Mouse (Mus musculus): ENCODE measurements around the gene Cdk19. TPM values are rescaled to one million over a fixed set of nuclear protein-coding genes. Genes with fewer than 3 reads are reported as not detected.
"Not testable (repeated sequence)": the region's sequence is repeated elsewhere in the genome, so short reads cannot be mapped to it uniquely, and the experiment has no call there.

Cdk19 gene
- total RNA-seq, 2 experiments from 2014 or later = 38.6 to 47.8 TPM

GRCm38 (mm10) chr10:40477426-40478075, 138.2 kb downstream of the Cdk19 start:
- ATAC-seq (replicated peaks; ENCODE audit: poor library complexity) = no peak

DNA sequence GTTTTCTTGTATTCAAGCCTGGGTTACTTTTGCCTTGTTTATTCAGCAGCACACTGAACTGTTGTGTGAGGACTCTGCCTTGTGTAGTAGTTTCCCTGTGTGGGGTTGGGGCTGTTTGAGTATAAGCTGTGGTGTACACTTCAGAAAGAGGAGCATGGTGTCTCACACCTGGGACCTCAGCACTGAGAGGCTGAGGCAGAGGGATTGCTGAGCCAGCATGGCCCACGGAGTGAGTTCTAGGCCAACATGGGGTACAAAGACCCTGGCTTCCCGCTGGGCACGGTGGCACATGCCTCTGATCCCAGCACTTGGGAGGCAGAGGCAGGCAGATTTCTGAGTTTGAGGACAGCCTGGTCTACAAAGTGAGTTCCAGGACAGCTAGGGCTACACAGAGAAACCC, 139.3 kb downstream of the Cdk19 start:
- no peak for ATAC-seq (replicated peaks; ENCODE audit: poor library complexity)

DNA sequence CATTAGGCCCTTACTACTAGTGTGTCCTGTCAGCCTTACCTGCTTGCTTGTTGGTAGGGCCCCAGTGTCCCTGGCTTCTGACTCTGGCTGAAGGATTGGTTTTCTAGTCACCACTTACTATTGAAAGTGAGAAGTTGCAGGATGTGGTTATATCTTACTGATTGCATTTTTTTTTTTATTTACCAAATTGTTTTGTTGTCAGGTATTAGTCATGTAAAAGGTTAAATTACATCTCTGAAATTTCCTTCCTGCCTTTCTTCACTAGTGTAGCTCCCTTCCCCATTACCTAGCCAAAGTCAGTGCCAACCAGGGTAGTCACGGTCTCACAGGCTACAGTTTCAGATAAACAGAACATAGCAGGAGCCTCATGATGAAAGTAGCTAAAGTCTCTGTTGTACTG, 139.9 kb downstream of the Cdk19 start:
- ATAC-seq (replicated peaks; ENCODE audit: poor library complexity) = no peak

DNA sequence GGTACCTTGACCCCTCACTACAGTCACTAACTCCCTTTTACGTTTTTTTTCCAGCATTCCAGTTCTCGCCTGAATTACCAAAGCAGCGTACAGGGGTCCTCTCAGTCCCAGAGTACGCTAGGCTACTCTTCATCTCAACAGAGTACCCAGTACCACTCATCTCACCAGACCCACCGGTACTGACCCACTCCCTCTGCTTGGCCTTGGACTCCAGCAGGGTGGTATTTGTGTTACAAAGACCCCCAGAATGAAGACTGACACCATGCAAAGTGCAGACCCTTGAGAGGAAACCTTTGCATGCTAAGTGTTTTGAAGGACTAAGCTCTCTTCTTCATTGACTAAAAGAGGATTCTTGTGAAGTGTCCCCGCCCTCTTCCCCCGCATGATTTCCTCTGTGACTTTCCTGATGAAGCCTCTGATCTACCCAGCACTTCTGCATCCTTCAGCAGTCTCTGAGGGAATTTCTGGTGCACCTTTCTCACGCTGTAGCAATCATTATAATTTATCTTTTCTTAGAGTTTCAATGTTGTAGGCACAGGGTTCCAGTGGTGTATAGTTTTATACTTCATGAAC, 140.3 kb downstream of the Cdk19 start:
- ATAC-seq (replicated peaks; ENCODE audit: poor library complexity) = no peak

GRCm38 (mm10) chr10:40481534-40481933, 142.2 kb downstream of the Cdk19 start:
- no peak for ATAC-seq (replicated peaks; ENCODE audit: poor library complexity)

GRCm38 (mm10) chr10:40482285-40482684, 142.9 kb downstream of the Cdk19 start:
- no peak for ATAC-seq (replicated peaks; ENCODE audit: poor library complexity)

DNA sequence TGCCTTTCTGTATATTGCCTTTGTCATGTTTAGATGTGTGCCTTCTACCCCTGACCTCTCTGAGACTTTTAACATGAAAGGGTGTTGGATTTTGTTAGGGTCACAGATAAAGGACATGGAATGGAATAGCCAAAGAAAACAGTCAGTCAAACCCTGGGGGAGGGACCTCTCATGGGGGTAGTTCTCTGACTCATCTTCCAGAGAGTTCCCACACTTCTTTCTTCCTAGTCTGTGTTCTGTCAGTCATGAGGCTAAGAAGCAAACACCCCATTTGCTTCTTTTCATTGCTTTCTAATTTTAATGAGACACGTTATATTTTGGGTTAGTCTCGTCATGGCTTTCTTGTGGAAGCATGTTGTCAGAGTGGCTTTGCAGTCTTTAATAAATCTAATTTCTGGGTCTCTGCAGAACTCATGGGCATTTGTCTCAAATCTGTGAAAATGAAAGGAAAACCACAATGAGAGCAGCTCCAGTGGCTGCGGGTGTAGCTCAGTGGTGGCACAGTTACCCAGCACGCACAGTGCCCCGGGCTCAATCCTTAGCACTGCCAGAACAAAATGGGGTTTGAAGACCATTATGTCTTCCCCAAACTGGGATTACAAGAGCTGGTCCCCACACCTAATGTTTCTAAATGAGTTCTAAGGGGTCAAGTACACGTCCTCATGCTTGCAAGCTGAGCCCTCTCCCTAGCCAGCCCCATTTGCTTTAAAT, 149.9 kb downstream of the Cdk19 start:
- ATAC-seq (replicated peaks; ENCODE audit: poor library complexity) = peak; percentile 76

DNA sequence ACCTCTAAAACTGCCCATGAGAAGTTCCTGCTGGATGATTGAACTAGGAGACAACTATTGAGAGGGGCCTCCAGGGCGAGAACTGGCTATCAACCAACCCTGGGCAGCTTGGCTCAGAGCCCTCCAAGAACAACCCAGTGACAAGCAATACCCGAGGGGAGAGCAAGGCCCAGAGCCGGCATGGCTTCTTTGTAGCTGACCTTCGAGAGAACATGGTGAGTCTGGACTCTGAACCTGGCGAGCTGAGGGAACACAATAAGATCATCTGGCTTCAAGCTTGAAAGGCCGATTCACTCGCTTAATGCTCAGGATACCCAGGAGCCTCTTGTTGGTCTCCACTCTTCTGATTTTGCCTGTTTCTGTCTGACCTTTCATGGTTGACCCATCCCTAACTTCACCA, 151.8 kb downstream of the Cdk19 start:
- no peak for ATAC-seq (replicated peaks; ENCODE audit: poor library complexity)

- no peak for ATAC-seq (replicated peaks; ENCODE audit: poor library complexity)
Measured at GRCm38 (mm10) chr10:40491748-40492147, 152.4 kb downstream of the Cdk19 start.

DNA sequence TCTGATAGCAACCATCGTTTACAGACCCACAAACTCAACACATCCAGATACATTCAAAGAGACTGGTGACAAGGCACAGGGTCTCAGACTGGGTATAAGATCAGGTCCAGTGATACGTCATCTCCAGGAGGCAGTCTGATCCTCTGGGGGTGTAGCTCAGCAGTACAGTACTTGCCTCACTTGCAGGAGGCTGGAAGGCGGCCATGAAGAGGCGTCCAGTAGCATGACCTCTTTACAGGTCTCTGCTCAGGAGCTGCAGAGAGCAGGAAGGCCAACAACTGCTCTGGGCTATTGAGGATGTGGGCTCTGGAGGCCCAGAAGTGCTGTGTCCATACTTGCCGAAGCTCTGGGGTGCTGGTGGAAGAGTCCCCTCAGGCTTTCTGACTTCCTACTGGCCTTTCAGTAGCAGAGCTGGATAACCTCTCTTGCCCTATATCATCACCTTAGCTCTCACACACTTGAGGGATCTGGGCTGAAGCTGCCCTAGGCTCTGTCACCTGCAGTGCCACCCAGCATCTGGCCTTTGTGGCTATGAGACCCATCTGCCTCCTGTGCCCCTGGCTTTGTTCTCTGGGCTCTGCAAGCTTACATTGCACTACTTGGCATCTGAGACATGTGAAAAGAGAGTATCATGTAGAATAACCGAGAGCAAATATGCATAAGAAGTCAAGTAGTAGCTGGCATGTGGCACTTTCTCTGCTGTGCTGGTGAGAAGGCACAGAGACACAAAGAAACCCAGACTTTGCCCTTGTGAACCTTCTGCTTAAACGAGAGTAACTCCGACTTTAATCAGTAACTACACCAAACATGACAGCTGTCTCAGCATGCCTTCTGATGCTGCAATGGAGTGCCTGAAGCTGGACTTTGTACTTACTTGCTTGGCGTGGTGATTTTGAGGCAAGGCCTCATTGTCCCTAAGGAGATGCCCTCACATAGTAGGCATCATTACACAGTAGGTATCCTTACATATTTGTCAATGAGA, 155.1 kb downstream of the Cdk19 start:
- no peak for ATAC-seq (replicated peaks; ENCODE audit: poor library complexity)

DNA sequence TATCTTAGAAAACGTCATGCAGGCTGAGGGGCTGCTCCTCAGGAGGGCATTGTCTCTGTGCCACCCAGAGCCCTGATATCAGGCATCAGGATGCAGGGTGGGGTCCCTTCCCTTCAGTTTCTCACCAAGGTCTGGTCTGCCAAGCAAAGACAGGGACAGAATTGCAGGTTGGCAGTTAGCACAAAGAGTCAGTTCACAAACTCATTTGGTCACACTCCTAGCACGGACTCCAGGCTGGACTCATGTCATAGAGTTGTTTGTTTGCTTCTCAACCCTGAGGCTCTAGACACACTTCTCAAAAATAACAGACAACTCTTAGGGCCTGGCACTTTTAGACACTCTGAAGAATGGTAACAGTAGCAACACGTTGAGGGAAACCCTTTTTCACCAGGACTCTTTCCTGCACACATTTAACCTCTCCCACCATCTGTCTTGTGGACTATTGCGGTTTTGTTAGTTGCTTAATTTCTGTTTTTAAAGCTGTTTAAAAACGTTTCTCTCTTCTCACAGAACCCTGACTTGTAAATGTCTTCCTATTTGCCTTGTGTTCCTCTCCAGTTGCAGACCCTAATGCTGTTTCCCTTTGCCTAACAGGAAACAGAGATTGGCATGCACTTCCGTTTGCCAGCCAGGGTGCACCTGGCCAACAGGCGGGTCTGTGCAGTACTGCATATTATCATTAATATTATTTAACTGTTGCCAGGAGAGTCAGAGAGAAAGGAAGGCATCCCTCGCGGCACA, 158.1 kb downstream of the Cdk19 start:
- peak; percentile 49 for ATAC-seq (replicated peaks; ENCODE audit: poor library complexity)

DNA sequence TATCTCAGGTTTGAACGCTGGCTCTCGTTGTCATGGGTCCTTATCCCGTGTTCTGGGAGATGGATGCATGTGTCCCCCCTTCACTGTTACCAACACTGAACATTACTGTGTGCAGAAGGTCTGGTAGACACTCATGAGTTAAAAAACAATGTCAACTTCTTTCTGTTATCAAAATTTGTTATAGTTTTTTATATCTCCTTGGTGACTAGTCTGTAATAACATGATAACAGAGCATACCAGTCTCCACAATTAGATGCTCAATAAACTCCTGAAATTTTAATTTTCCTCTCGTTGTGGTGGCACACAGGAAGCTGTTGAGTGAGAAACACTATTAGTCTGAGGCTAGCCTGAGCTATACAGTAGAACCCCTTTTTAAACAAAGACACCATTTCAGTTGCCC, 159.1 kb downstream of the Cdk19 start:
- ATAC-seq (replicated peaks; ENCODE audit: poor library complexity) = no peak

DNA sequence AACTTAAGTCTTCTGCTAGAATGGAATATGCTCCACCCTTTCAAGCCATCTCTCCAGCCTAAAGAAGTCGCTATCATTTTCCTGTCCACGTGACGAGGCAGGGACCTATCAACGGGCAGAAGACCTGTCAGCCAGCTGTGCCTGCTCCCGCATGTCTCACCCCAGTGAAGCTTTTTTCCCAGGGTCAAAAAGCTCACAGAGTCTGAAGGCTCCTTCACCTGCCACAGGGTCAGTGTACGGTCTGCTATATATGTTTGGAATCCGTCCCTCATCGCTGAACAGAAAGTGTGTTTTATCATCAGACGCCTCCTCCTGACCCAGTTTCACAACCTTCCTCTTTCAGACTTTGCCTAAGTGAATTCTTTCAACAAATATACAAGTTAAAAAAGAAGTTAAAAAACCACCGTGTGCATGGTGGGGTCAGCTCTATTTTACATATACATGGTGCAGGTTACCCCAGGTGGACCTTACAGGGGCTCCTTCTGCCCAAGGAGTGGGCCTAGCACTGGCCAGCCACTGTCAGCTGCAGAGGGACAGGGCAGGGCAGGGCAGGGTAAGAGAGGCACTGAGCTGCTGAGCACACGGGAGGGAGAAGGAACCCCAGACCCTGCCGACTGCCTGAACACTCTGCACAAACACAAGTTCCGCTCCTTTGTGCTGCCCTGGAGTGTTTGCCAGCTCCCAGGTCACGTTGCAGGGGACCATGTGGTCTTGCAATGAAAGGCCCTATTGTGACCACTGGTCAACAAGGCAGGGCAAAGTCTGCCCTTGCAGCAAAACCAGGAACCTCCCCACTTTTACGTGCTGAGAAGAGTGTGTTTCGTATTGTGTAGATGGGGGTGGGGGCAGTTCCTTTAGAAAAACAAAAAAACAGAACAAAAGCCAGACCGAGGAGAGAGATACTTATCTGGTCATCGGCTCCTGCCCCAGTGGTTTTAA, 160.2 kb downstream of the Cdk19 start:
- peak; percentile 63 for ATAC-seq (replicated peaks; ENCODE audit: poor library complexity)

DNA sequence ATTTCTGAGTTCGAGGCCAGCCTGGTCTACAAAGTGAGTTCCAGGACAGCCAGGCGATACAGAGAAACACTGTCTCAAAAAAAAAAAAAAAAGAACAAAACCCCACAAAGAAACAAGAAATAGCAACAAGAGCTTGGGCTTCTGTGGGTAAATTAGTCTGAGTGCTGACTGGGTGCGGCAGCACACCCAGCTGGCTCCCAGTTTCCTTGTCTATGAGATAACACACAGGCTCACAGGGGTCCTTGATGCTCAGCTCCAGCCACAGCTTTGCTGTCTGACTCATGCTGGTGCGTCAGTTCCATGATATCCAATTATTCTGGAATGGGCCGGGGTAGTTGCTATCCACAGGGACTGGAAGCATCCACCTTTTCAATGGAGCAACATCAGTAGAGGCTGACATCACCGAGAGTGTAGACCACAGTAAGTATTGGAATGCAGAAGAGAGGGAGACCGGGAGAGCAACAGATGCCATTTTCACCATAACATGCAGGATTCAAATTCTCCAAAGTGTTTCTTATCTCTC, 161.4 kb downstream of the Cdk19 start:
- no peak for ATAC-seq (replicated peaks; ENCODE audit: poor library complexity)

DNA sequence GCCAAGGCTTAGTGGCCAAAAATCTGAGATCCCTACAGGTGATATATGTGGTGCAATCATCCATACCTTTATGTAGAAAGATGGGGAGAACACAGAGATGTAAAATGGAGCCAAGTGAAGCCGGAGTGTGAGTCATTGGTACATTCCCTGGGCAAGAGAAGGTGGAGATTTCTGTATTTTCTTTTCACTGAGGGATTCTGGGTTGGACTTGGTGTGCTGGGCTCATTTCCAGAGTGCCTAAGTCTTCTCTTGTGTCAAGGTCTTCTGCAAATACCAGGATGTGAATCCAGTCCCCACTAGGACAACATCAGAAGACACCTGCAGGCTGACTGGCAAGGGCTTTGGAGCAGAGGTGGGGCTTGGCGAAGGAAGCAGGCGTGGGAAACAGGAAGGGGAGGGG, 163.4 kb downstream of the Cdk19 start:
- ATAC-seq (replicated peaks; ENCODE audit: poor library complexity) = no peak

DNA sequence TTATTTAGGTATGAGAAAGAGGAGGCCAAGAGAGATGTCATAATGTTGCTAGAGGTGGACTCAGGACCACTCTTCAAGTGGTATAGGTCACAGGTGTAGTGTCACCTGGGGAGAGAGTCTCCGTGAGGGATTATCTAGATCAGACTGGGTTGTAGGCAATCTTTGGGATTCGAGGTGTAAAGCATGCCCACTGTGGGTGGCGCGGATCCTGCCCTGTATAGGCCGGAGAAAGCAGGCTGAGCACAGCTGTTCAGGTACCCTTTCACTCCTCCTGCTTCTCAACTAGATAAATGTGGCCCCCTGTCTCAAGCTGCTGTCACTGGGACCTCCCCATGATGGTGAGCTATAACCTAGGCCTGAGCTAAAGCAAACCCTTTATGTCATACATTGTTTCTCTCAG, 171.0 kb downstream of the Cdk19 start:
- no peak for ATAC-seq (replicated peaks; ENCODE audit: poor library complexity)

- no peak for ATAC-seq (replicated peaks; ENCODE audit: poor library complexity)
Measured at GRCm38 (mm10) chr10:40511221-40511677, 171.9 kb downstream of the Cdk19 start.

DNA sequence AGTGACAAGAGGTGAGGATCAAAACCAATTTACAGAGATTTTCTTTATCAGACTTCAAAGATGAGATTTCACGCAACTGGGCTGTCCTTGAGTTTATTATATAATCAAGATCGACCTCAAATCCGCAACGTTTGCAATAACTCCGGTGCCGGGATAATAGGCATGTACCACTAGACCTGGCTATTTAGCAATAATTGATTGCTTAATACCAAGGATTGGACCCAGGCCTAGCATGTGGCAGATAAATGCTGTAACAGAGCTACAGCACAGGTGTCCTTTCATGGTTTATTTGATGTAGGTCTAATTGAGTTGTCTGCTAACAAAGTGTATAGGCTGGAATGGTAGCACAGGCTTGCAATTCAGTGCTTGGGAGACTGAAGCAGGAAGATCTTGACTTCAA, 172.8 kb downstream of the Cdk19 start:
- ATAC-seq (replicated peaks; ENCODE audit: poor library complexity) = no peak

DNA sequence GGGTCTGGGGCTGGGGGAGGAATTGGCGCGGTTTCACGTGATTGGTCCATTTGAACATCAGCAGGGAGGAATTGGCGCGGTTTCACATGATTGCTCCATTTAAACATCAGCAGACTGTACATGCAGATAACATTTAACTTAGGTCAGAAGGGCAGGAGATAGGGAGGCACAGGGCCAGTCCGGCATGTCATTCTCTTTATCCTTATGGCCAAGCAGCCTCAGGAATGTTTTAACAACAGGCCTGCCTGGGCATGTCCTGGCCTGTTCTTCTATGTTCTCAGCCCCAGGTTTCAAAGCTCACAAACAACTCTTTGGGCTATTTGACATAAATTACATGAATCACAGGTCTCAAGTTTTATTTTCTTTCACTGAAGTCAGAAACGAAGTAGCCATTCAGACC, 173.6 kb downstream of the Cdk19 start:
- ATAC-seq (replicated peaks; ENCODE audit: poor library complexity) = not testable (repeated sequence)

Measured in megakaryocyte progenitor cell, adult 5-6 weeks (primary cell).